Mouse (Mus musculus) MEL (cell line): Measurements from ENCODE around the gene Sit1. TPM values are rescaled to one million over a fixed set of nuclear protein-coding genes. Genes with fewer than 3 reads are reported as not detected.

Experiments
- DNase-seq: peaks from one replicate; pipeline ENCODE4 v3.0.0; 2011; ENCODE audit warnings: low read depth, low spot score
- H3K27ac ChIP-seq: 2 replicates; pipeline ENCODE4 v1.5.1; 2012; ENCODE audit warnings: low read depth, mild to moderate bottlenecking, control low read depth, low read length, moderate library complexity; ENCODE audit not compliant: control insufficient read depth
- H3K27me3 ChIP-seq, 2 experiments: fragments of 150-350 bp in 1 of 2; sonication (generic) in 1 of 2; 2 replicates each; pipeline ENCODE4 v1.6.1; 2012; ENCODE audit warnings: low read length in 2 of 2, mild to moderate bottlenecking in 2 of 2, improper control_type of control experiment in 1 of 2, moderate library complexity in 1 of 2; ENCODE audit not compliant: insufficient read depth in 2 of 2, control insufficient read depth in 1 of 2
- H3K36me3 ChIP-seq, 2 experiments: 2 replicates each; pipeline ENCODE4 v1.6.1; 2012 to 2014; ENCODE audit warnings: low read length in 2 of 2, improper control_type of control experiment in 1 of 2, inconsistent platforms in 1 of 2, mild to moderate bottlenecking in 1 of 2; ENCODE audit not compliant: insufficient read depth in 2 of 2, control insufficient read depth in 1 of 2
- H3K4me1 ChIP-seq, 2 experiments: fragments of 150-350 bp in 1 of 2; sonication (generic) in 1 of 2; 2 replicates each; pipeline ENCODE4 v1.6.1; 2012; ENCODE audit warnings: low read length in 2 of 2, improper control_type of control experiment in 1 of 2, mild to moderate bottlenecking in 1 of 2; ENCODE audit not compliant: insufficient read depth in 2 of 2, control insufficient read depth in 1 of 2
- H3K4me3 ChIP-seq, 2 experiments: fragments of 150-350 bp in 1 of 2; sonication (generic) in 1 of 2; 2 replicates each; pipeline ENCODE4 v1.5.1; 2012; ENCODE audit warnings: low read depth in 2 of 2, low read length in 2 of 2, mild to moderate bottlenecking in 2 of 2, moderate library complexity in 2 of 2, control low read depth in 1 of 2, improper control_type of control experiment in 1 of 2; ENCODE audit not compliant: control insufficient read depth in 1 of 2, insufficient read depth in 1 of 2
- H3K79me2 ChIP-seq: 2 replicates; pipeline ENCODE4 v1.6.1; 2012; ENCODE audit warnings: mild to moderate bottlenecking, low read length, moderate library complexity; ENCODE audit not compliant: control insufficient read depth, poor library complexity, insufficient read depth
- H3K9ac ChIP-seq: 2 replicates; pipeline ENCODE4 v1.6.1; 2012; ENCODE audit warnings: low read depth, mild to moderate bottlenecking, control low read depth, low read length, moderate library complexity; ENCODE audit not compliant: control insufficient read depth, poor library complexity, severe bottlenecking
- H3K9me3 ChIP-seq: fragments of 150-350 bp; sonication (generic); replicated peaks from 2 replicates; pipeline ENCODE4 v1.6.1; 2012; ENCODE audit warnings: mild to moderate bottlenecking, low read length, improper control_type of control experiment, moderate library complexity; ENCODE audit not compliant: insufficient read depth
- CHD1 ChIP-seq: IDR thresholded peaks from 2 replicates; pipeline ENCODE4 v1.6.1; 2012; ENCODE audit warnings: low read depth, mild to moderate bottlenecking, inconsistent platforms, low read length, improper control_type of control experiment
- CHD2 ChIP-seq: IDR thresholded peaks from 2 replicates; pipeline ENCODE4 v1.6.1; 2011; ENCODE audit warnings: low read length, improper control_type of control experiment
- ELF1 ChIP-seq: IDR thresholded peaks from 2 replicates; pipeline ENCODE4 v1.6.1; 2014; ENCODE audit warnings: low read depth, mild to moderate bottlenecking, inconsistent platforms, low read length, improper control_type of control experiment, moderate library complexity
- EP300 ChIP-seq, 2 experiments: IDR thresholded peaks; 2 replicates each; pipeline ENCODE4 v1.6.1; 2011; ENCODE audit warnings: improper control_type of control experiment in 2 of 2, low read length in 2 of 2, low read depth in 1 of 2, mild to moderate bottlenecking in 1 of 2
- GABPA ChIP-seq: IDR thresholded peaks from 2 replicates; pipeline ENCODE4 v1.6.1; 2012; ENCODE audit warnings: low read depth, mild to moderate bottlenecking, inconsistent platforms, low read length, improper control_type of control experiment, moderate library complexity
- GATA1 ChIP-seq: IDR thresholded peaks from 2 replicates; pipeline ENCODE4 v1.6.1; 2011; ENCODE audit warnings: low read depth, low read length, improper control_type of control experiment
- MAX ChIP-seq: IDR thresholded peaks from 2 replicates; pipeline ENCODE4 v1.6.1; 2011; ENCODE audit warnings: low read length, improper control_type of control experiment
- MAZ ChIP-seq: IDR thresholded peaks from 2 replicates; pipeline ENCODE4 v1.6.1; 2012; ENCODE audit warnings: low read depth, mild to moderate bottlenecking, inconsistent platforms, low read length, improper control_type of control experiment
- MYB ChIP-seq: IDR thresholded peaks from 2 replicates; pipeline ENCODE4 v1.6.1; 2011; ENCODE audit warnings: mild to moderate bottlenecking, low read depth, low read length, improper control_type of control experiment
- NRF1 ChIP-seq: IDR thresholded peaks from 2 replicates; pipeline ENCODE4 v1.6.1; 2014; ENCODE audit warnings: low read depth, mild to moderate bottlenecking, inconsistent platforms, low read length, improper control_type of control experiment, moderate library complexity; ENCODE audit not compliant: poor library complexity, insufficient read depth, severe bottlenecking
- POLR2AphosphoS2 ChIP-seq: IDR thresholded peaks from 2 replicates; pipeline ENCODE4 v1.6.1; 2011; ENCODE audit warnings: low read length, improper control_type of control experiment
- POLR2AphosphoS5 ChIP-seq: IDR thresholded peaks from 2 replicates; pipeline ENCODE4 v1.6.1; 2012; ENCODE audit warnings: low read depth, borderline replicate concordance, mild to moderate bottlenecking, inconsistent platforms, low read length, moderate library complexity, mixed read lengths
- RCOR1 ChIP-seq: IDR thresholded peaks from 2 replicates; pipeline ENCODE4 v1.6.1; 2012; ENCODE audit warnings: low read depth, mild to moderate bottlenecking, inconsistent platforms, low read length, improper control_type of control experiment
- SIN3A ChIP-seq: IDR thresholded peaks from 2 replicates; pipeline ENCODE4 v1.6.1; 2012; ENCODE audit warnings: low read length, improper control_type of control experiment, inconsistent platforms
- TAL1 ChIP-seq: IDR thresholded peaks from 2 replicates; pipeline ENCODE4 v1.6.1; 2012; ENCODE audit warnings: mild to moderate bottlenecking, inconsistent platforms, low read length, moderate library complexity, mixed read lengths
- TCF12 ChIP-seq: IDR thresholded peaks from 2 replicates; pipeline ENCODE4 v1.6.1; 2014; ENCODE audit warnings: low read depth, mild to moderate bottlenecking, inconsistent platforms, low read length, improper control_type of control experiment, moderate library complexity
- UBTF ChIP-seq: IDR thresholded peaks from 2 replicates; pipeline ENCODE4 v1.6.1; 2012; ENCODE audit warnings: low read depth, mild to moderate bottlenecking, inconsistent platforms, low read length, improper control_type of control experiment, moderate library complexity, borderline replicate concordance; ENCODE audit not compliant: insufficient read depth
- ZC3H11A ChIP-seq: IDR thresholded peaks from 2 replicates; pipeline ENCODE4 v1.6.1; 2012; ENCODE audit warnings: low read depth, mild to moderate bottlenecking, inconsistent platforms, low read length, improper control_type of control experiment
- ZMIZ1 ChIP-seq: IDR thresholded peaks from 2 replicates; pipeline ENCODE4 v1.6.1; 2012; ENCODE audit warnings: low read depth, mild to moderate bottlenecking, inconsistent platforms, low read length, improper control_type of control experiment, moderate library complexity
- ZNF384 ChIP-seq: IDR thresholded peaks from 2 replicates; pipeline ENCODE4 v1.6.1; 2012; ENCODE audit warnings: low read depth, mild to moderate bottlenecking, inconsistent platforms, low read length, improper control_type of control experiment
- polyA plus RNA-seq, 2 experiments: library from polyadenylated mRNA; stranded (reverse) in 1 of 2; unstranded in 1 of 2; fragments of >175 nt in 1 of 2; fragments of >200 nt in 1 of 2; gene quantifications; 2 replicates each; pipeline versions ENCODE4 v1.2.1 to v1.2.4; 2012; ENCODE audit warnings: low replicate concordance in 2 of 2, low read depth in 1 of 2; ENCODE audit not compliant: insufficient read length in 2 of 2, insufficient read depth in 1 of 2, missing spikeins in 1 of 2
- total RNA-seq: library from RNA; depleted of rRNA; stranded (reverse); fragments of 300-350 nt; gene quantifications from 2 replicates; pipeline ENCODE4 v1.2.3, GENCODE M21; 2012

Gene Sit1
- total and polyA plus RNA-seq, 3 experiments: 0.06 to 0.08 TPM; not detected in 1

DNA sequence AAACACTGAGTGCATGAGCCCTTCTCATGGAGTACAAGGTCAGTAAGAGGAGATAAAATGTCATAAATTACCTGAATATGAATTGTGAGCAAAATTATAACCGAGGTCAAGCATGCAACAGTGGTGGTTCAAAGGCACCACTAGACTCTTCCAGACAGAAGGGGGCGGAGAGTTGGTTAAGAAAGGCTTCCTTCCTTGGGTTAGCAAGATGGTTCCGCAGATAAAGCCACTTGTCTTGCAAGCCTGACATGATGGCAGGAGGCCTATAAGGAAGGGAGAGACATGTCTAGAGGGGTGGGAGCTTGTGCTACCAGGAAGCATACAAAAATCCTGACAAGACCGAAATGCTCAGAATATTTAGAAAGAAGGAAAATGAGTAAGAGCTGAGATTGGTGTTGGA, 20.7 kb upstream of the Sit1 start:
- Histone ChIP-seq H3K27ac (0 out of 2 replicates have a peak overlapping the region, but pooled peaks have one; percentile 23), H3K9ac (no peak overlapping the region), H3K9me3 (no peaks in the 10 kb centered on the region), H3K4me1 (peaks cover 16 to 28% of the 10 kb centered on the region in 2 experiments), H3K36me3 (peaks cover 0 to 16% of the 10 kb centered on the region in 2 experiments; a peak in 2 of 4 replicates), H3K27me3 (no peaks in the 10 kb centered on the region), H3K79me2 (peaks cover 2% of the 10 kb centered on the region), H3K4me3 (no peak overlapping the region)
- no peak for TF ChIP-seq POLR2AphosphoS2
- peak; percentile 57 for TF ChIP-seq TCF12
- TF ChIP-seq ZNF384: no peak
- 0 out of 2 replicates have a peak, but pooled peaks have one; percentile 34 for TF ChIP-seq RCOR1
- peak; percentile 48 for TF ChIP-seq TAL1
- TF ChIP-seq MAZ: peak; percentile 34; the same call in 1 of the 2 replicates
- TF ChIP-seq MAX: no peak
- TF ChIP-seq SIN3A: 0 out of 2 replicates have a peak, but pooled peaks have one; percentile 20
- no peak for TF ChIP-seq POLR2AphosphoS5
- TF ChIP-seq GATA1: peak; percentile 70; the same call in 1 of the 2 replicates
- peak; percentile 6 to 53; a peak in 2 of 4 replicates for TF ChIP-seq EP300 (IDR thresholded peaks at IDR 0.05; ENCODE audit: low read depth in 1 of 2, low read length in 2 of 2)
- TF ChIP-seq ELF1: peak; percentile 56; the same call in 1 of the 2 replicates
- peak; percentile 83 for DNase-seq

DNA sequence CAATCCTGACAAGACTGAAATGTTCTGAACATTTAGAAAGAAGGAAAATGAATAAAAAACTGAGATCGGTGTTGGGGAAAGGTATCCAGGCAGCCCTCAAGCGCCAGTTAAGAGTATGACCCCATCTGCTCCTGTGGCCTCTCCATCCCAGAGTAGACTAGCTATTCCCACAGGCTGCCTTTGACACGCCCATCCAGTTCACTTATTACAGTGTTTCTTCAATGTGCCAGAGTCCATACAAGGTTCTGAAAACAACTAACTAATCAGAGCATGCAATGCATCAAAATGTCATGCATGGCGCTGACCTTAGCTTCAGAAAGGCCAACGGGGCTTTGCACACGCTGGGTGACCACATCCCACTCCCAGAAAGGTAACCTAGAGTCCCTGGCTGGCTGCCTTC, 20.0 kb upstream of the Sit1 start:
- Histone ChIP-seq H3K9me3 (no peaks in the 10 kb centered on the region), H3K79me2 (peaks cover 8% of the 10 kb centered on the region), H3K9ac (no peak overlapping the region), H3K4me3 (no peak overlapping the region), H3K36me3 (peaks cover 0 to 13% of the 10 kb centered on the region in 2 experiments; a peak in 2 of 4 replicates), H3K27ac (no peak overlapping the region), H3K4me1 (peaks cover 12 to 23% of the 10 kb centered on the region in 2 experiments), H3K27me3 (no peaks in the 10 kb centered on the region)
- TF ChIP-seq CHD2 (no peak), MYB (no peak), ZC3H11A (no peak), EP300 (IDR thresholded peaks at IDR 0.05; ENCODE audit: low read depth in 1 of 2, low read length in 2 of 2) (no peak), GABPA (no peak), CHD1 (no peak), NRF1 (no peak), ZMIZ1 (no peak), UBTF (no peak)
- DNase-seq: no peak
